Comparison of ENCODE assay signal across 25 mouse cellular contexts in genomic region chr13:41502917-41503301, GRCm38 (mm10). TPM values are rescaled to one million over a fixed set of nuclear protein-coding genes. Genes with fewer than 3 reads are reported as not detected.
DNase-seq lines count a peak whose midpoint lies in the region; ATAC-seq and TF ChIP-seq lines count a peak whose summit lies in the region.
"Had no signal": no experiment of that assay in that cellular context is flagged by ENCODE, and none has a peak within 500 bp of the region (broad histone marks: within the 10 kb centered on the region; RNA-seq: fewer than 3 reads in every experiment).

No protein-coding gene starts in this region.

- H3K27me3 ChIP-seq in spleen, adult 2 months (ENCODE audit: control insufficient read depth, insufficient read depth, low read length) = no peaks in the 10 kb centered on the region
- H3K27me3 ChIP-seq: CH12.LX; heart, embryonic 15.5 days; hindbrain, embryonic 13.5 days; Patski had no signal

- no peak for DNase-seq in spleen, adult 2 months (ENCODE audit: low read depth in 1 of 2, low spot score in 2 of 2)
- no peak for DNase-seq in spleen, postnatal 36 days (ENCODE audit: low spot score in 2 of 2)
- DNase-seq in naive thymus-derived CD4-positive, alpha-beta T cell, adult 2 months (ENCODE audit: low read depth) = peak; percentile 29
- no peak for DNase-seq in adrenal gland, postnatal 10 days
- DNase-seq in urinary bladder, adult 2 months (ENCODE audit: low spot score) = no peak
- DNase-seq: adrenal gland, adult 2 months; adrenal gland, postnatal 25 days; cerebellum, adult 18-20 months; cerebellum, adult 9-10 months; cerebellum, postnatal 14 days; gastrocnemius, postnatal 10 days; gastrocnemius, postnatal 36 days; heart, postnatal 10 days; heart, postnatal 36 days had no signal

- H3K4me3 ChIP-seq in spleen, adult 2 months (ENCODE audit: extremely low read depth, insufficient read depth, insufficient read length) = no peak overlapping the region
- H3K4me3 ChIP-seq: forebrain, embryonic 10.5 days; forebrain, embryonic 13.5 days; heart, embryonic 12.5 days; heart, embryonic 15.5 days; hindbrain, embryonic 10.5 days; hindbrain, embryonic 13.5 days had no signal

- H3K4me1 ChIP-seq in spleen, adult 2 months (ENCODE audit: control insufficient read depth, insufficient read depth, insufficient read length) = peaks cover 36% of the 10 kb centered on the region
- H3K4me1 ChIP-seq: heart, embryonic 12.5 days; heart, embryonic 15.5 days; hindbrain, embryonic 13.5 days had no signal

- WGBS in spleen, adult 2 months = 51% methylated on average over 2 of the region's 2 CpGs

- H3K36me3 ChIP-seq in spleen, adult 2 months (ENCODE audit: control insufficient read depth, insufficient read depth, low read length) = no peaks in the 10 kb centered on the region
- H3K36me3 ChIP-seq: forebrain, embryonic 10.5 days; G1E; heart, embryonic 12.5 days; heart, embryonic 15.5 days; hindbrain, embryonic 10.5 days; hindbrain, embryonic 13.5 days had no signal

- ATAC-seq in activated CD4-positive, CD25-positive, alpha-beta regulatory T cell, adult 4 months = peak; percentile 52
- ATAC-seq: forebrain, embryonic 13.5 days; hindbrain, embryonic 16.5 days; Patski had no signal

- peak overlapping the region; percentile 82 for H3K27ac ChIP-seq in spleen, adult 2 months (ENCODE audit: insufficient read depth, low read length)
- H3K27ac ChIP-seq: forebrain, embryonic 10.5 days; forebrain, embryonic 13.5 days; heart, embryonic 15.5 days; hindbrain, embryonic 10.5 days; hindbrain, embryonic 13.5 days had no signal

- no peak for TF ChIP-seq CTCF in spleen, adult 2 months (IDR thresholded peaks at IDR 0.05; ENCODE audit: extremely low read depth, insufficient read depth, insufficient read length, insufficient replicate concordance)

- TF ChIP-seq POLR2A in spleen, adult 2 months (IDR thresholded peaks at IDR 0.05; ENCODE audit: low read depth, low read length) = no peak

RNA-seq across cellular contexts. Expression of gene Nedd9, which starts 15.7 kb away (rescaled TPM):
- 45.3 and 48.4 TPM in 2 replicates for polyA plus RNA-seq in spleen, adult 2 months (2012; rRNA removed)
- polyA plus RNA-seq in activated CD4-positive, CD25-positive, alpha-beta regulatory T cell, adult 4 months (2017; shearing (Covaris generic)) = 100 to 1,000 TPM; 129 to 130 TPM
- total RNA-seq in adrenal gland, postnatal 10 days (2021) = 10 to 100 TPM; 21.4 to 32.6 TPM
- polyA plus RNA-seq in urinary bladder, adult 2 months (2012; rRNA removed) = 13.4 and 15.4 TPM in 2 replicates
- polyA plus RNA-seq: G1E had no signal
